Mouse (Mus musculus): Measurements from ENCODE around the gene Rras. TPM values are rescaled to one million over a fixed set of nuclear protein-coding genes. Genes with fewer than 3 reads are reported as not detected.
A peak's percentile ranks its signal among the peaks of the same experiment; 100 is the strongest.

Gene Rras
- polyA plus RNA-seq, 1 experiment from 2014 or later = 74.4 TPM

DNA sequence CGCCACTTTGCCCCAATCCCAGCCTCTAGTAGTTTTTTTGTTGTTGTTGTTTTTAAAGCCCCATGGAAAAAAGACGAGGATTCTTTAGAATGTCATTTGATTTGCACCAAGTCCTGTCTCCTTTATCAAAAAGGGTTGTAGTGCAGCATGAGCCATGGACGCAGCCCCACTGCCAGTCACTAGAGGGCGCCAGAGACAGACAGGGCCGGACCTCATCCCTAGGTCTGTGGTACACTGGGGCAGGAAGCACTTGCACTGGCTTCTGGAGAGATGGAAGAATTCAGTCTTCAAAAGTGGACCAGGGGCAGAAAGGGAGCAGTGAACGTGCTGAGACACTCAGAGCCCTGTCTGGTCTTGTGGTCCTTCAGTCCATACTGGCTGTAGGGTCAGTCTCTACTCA is 34.7 kb upstream of the Rras start:
- Histone ChIP-seq H3K9me3 (replicated peaks; ENCODE audit: control insufficient read depth, low read length) (no peaks in the 10 kb centered on the region), H3K27ac (ENCODE audit: low read depth, low read length) (no peak overlapping the region), H3K4me3 (ENCODE audit: low read depth, low read length) (no peak overlapping the region), H3K27me3 (ENCODE audit: control insufficient read depth, insufficient read depth, low read length) (no peaks in the 10 kb centered on the region), H3K9ac (ENCODE audit: low read depth, low read length) (no peak overlapping the region), H3K4me1 (ENCODE audit: control insufficient read depth, insufficient read depth, low read length) (peaks cover 14% of the 10 kb centered on the region), H3K4me2 (peak overlapping the region; percentile 14; the same call in 1 of the 2 replicates), H3K36me3 (ENCODE audit: control insufficient read depth, insufficient read depth, low read length) (peaks cover 41% of the 10 kb centered on the region)
- ATAC-seq (replicated peaks; ENCODE audit: insufficient number of reproducible peaks, low FRiP score, low TSS enrichment) = no peak
- 38% methylated on average over 6 of the region's 6 CpGs for WGBS (ENCODE audit: insufficient replicate concordance)

DNA sequence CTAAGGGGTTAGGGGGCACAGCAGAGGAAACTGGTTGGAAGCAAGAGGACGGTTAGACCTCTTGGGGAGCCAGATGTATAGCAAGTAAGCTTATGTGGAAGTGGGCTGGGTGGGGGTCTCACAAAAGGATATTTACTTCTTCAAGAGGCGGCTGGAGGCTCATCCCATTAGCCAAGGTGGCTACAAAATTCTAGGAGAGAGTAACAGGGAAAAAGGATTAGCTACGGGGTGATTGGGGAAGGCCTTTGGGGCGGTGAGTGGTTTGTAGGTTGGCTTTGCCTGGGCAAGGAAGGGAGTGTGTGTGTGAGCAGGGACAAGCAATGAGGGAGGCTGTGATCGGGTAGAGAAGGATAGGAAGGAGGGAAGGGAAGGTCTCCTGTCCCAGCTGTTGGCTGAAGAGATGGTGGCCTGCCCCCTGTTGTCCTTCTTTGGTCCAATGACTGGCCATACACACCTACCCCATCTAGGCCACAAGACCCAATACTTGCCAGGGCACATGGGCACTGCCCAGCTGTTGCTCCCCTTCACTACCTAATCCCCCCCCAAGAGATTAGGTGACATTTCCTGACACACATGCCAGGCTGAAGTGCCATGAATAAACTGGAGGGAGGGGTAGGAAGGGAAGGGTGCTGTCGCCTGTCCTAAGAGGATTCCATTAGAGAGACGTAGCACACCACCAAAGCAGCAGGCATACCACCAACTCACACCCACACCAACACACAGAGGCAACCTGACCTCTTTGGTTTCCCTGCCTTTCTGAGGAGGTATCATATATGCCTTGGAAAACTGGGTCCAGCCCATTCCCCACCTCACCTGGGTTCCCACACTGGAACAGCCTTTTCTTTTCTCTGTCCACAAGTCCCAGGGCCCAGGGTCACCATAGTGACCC is 33.6 kb upstream of the Rras start:
- H3K36me3 ChIP-seq (ENCODE audit: control insufficient read depth, insufficient read depth, low read length) = peaks cover 31% of the 10 kb centered on the region
- H3K4me2 ChIP-seq = peak overlapping the region; percentile 76
- H3K4me1 ChIP-seq (ENCODE audit: control insufficient read depth, insufficient read depth, low read length) = peaks cover 19% of the 10 kb centered on the region
- no peak overlapping the region for H3K27ac ChIP-seq (ENCODE audit: low read depth, low read length)
- WGBS (ENCODE audit: insufficient replicate concordance) = 81% methylated on average over 7 of the region's 7 CpGs
- no peaks in the 10 kb centered on the region for H3K27me3 ChIP-seq (ENCODE audit: control insufficient read depth, insufficient read depth, low read length)
- H3K9me3 ChIP-seq (replicated peaks; ENCODE audit: control insufficient read depth, low read length) = no peaks in the 10 kb centered on the region
- H3K9ac ChIP-seq (ENCODE audit: low read depth, low read length) = peak overlapping the region; percentile 39; the same call in 1 of the 2 replicates
- H3K4me3 ChIP-seq (ENCODE audit: low read depth, low read length) = peak overlapping the region; percentile 100; the same call in 1 of the 2 replicates
- no peak for ATAC-seq (replicated peaks; ENCODE audit: insufficient number of reproducible peaks, low FRiP score, low TSS enrichment)

DNA sequence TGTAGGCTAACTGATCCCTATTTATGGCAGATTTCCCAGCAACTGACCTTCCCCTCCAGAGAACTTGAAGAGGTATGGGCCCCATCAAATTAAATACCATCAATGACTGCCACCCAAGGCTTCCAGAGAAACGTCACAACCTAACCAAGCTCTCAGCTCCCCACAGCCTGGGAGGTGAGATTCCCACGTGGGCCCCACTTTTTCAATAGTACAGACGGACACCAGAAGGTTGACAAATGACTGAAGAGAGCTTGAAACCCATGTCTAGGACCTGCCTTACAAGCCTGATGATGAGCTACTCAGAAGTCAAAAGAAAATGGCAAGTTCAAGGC is 33.0 kb upstream of the Rras start:
- H3K4me3 ChIP-seq (ENCODE audit: low read depth, low read length) = peak overlapping the region; percentile 100
- H3K27me3 ChIP-seq (ENCODE audit: control insufficient read depth, insufficient read depth, low read length) = no peaks in the 10 kb centered on the region
- WGBS (ENCODE audit: insufficient replicate concordance) = 33% methylated on average over 3 of the region's 3 CpGs
- ATAC-seq (replicated peaks; ENCODE audit: insufficient number of reproducible peaks, low FRiP score, low TSS enrichment) = no peak
- no peak overlapping the region for H3K27ac ChIP-seq (ENCODE audit: low read depth, low read length)
- H3K4me1 ChIP-seq (ENCODE audit: control insufficient read depth, insufficient read depth, low read length) = peaks cover 19% of the 10 kb centered on the region
- peaks cover 25% of the 10 kb centered on the region for H3K36me3 ChIP-seq (ENCODE audit: control insufficient read depth, insufficient read depth, low read length)
- H3K9ac ChIP-seq (ENCODE audit: low read depth, low read length) = no peak overlapping the region
- no peaks in the 10 kb centered on the region for H3K9me3 ChIP-seq (replicated peaks; ENCODE audit: control insufficient read depth, low read length)
- peak overlapping the region; percentile 76 for H3K4me2 ChIP-seq

DNA sequence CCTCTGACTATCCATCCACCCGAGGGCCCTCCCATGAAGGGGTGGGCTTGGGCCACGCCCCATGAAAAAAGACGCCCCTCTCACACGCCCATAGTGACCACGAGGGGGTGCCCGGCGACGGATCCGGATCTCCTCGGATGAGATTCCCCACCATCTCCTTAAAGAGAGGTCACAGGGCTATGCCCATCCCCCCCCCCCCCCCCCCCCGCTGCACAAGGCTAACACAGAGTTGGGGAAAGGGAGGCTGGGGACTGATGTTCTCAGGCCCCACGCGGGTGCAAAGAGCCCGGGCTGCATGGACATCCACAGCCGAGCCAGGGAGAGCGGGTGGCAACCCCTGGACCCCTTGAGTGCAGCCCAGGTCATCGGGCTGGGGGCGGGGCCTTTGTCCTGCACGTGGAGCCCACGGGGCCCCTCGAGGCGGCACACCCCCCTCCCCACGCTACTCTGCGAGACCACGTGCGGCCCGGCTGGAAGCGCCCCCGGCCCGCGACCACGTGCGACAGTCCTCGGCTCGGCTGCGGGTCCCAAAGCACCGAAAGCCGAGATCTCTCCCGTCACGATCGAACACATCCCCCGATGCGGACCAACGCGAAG is 32.1 kb upstream of the Rras start:
- H3K9ac ChIP-seq (ENCODE audit: low read depth, low read length) = peak overlapping the region; percentile 100
- peaks cover 16% of the 10 kb centered on the region for H3K36me3 ChIP-seq (ENCODE audit: control insufficient read depth, insufficient read depth, low read length)
- H3K27me3 ChIP-seq (ENCODE audit: control insufficient read depth, insufficient read depth, low read length) = no peaks in the 10 kb centered on the region
- peaks cover 19% of the 10 kb centered on the region for H3K4me1 ChIP-seq (ENCODE audit: control insufficient read depth, insufficient read depth, low read length)
- H3K9me3 ChIP-seq (replicated peaks; ENCODE audit: control insufficient read depth, low read length) = no peaks in the 10 kb centered on the region
- under 1% methylated on average over 42 of the region's 45 CpGs for WGBS (ENCODE audit: insufficient replicate concordance)
- peak; percentile 15 for ATAC-seq (replicated peaks; ENCODE audit: insufficient number of reproducible peaks, low FRiP score, low TSS enrichment)
- peak overlapping the region; percentile 76 for H3K4me2 ChIP-seq
- H3K27ac ChIP-seq (ENCODE audit: low read depth, low read length) = peak overlapping the region; percentile 96
- peak overlapping the region; percentile 100 for H3K4me3 ChIP-seq (ENCODE audit: low read depth, low read length)

DNA sequence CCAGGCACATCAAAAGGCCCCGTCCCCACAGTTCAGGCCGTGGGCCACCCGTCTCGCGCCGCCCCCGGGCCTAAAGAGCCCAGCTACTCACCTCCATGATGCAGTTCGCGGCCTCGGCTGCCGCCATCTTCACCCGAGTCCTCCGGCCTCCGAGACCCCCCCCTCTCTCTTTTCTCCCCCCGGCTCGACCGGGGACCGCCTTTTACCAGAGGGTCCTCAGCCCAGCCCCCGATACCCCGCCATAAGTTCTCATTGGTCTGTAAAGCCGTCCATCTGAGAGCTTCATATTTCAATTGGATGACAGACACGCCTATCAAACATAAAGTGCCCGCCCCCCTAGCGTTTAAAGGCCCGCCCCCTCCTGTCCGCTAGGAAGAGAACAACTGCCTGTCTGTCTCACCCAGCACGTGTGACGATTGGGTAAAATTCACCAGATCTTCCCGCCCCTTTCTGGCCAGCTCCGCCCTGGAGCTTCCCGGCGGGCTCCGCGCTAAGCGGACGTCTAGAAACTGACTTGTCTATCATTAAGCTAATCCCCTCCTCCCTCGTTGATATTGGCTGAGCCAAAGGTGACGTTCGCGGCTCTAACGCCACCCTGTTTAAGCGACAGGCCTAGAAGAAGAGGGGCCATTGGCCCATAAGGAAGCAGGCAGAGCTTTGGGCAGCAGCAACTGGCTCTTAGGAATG is 31.4 kb upstream of the Rras start, which contains the start of gene Prmt1:
Gene Prmt1, minus strand, starts transcription at position 377 of the 687 bp plus-strand sequence.
- H3K27ac ChIP-seq (ENCODE audit: low read depth, low read length) = peak within 1 kb of the TSS; percentile 96
- H3K9me3 ChIP-seq (replicated peaks; ENCODE audit: control insufficient read depth, low read length) = no peaks in the 10 kb centered on the region
- peaks cover 13% of the 10 kb centered on the region for H3K36me3 ChIP-seq (ENCODE audit: control insufficient read depth, insufficient read depth, low read length)
- H3K27me3 ChIP-seq (ENCODE audit: control insufficient read depth, insufficient read depth, low read length) = no peaks in the 10 kb centered on the region
- peak within 1 kb of the TSS; percentile 100 for H3K4me3 ChIP-seq (ENCODE audit: low read depth, low read length)
- under 1% methylated on average over 42 of the region's 42 CpGs for WGBS (ENCODE audit: insufficient replicate concordance)
- peak; percentile 93 for ATAC-seq (replicated peaks; ENCODE audit: insufficient number of reproducible peaks, low FRiP score, low TSS enrichment)
- H3K9ac ChIP-seq (ENCODE audit: low read depth, low read length) = peak within 1 kb of the TSS; percentile 100
- peaks cover 19% of the 10 kb centered on the region for H3K4me1 ChIP-seq (ENCODE audit: control insufficient read depth, insufficient read depth, low read length)
- H3K4me2 ChIP-seq = peak within 1 kb of the TSS; percentile 83

DNA sequence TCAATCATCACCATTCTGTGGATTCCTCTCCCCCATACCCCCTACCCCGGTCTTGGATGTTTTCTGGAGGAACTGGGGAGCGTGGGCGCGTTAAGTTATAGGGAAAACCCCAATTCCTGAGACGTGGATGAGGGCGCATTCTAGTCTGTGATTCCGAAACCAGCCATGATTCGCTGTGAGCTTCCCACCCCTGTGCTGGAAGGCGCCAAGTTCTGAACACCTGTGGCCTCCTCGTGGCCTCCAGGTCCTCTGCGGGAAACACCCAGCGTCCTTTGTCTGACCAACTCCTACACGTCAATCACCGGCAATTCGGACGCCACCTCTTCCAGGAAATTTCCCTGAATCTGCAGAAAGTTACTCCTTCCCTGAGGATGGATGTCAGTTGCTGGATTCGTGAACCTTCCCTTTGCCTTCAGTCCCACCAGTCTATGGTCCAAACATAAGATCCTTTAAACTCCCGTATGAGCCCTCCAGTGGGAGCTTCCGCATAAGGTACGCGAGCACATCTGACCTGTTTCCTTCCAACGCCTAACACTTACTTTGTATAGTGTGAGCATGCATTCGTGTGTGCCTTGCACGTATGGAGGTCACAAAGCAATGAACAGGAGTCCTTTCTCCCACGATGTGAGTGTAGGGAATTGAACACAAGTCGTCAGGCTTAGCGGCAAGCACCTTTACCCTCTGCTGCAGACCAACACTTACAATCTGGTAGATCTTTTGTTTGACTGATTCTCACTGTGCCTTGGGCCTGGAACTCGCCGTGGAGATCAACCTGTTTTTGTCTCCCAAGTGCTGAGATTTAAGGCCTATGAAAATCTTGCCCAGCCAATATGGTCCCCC is 30.7 kb upstream of the Rras start:
- Histone ChIP-seq H3K4me1 (ENCODE audit: control insufficient read depth, insufficient read depth, low read length) (peaks cover 19% of the 10 kb centered on the region), H3K36me3 (ENCODE audit: control insufficient read depth, insufficient read depth, low read length) (peaks cover 13% of the 10 kb centered on the region), H3K4me2 (peak overlapping the region; percentile 83), H3K9ac (ENCODE audit: low read depth, low read length) (peak overlapping the region; percentile 90), H3K4me3 (ENCODE audit: low read depth, low read length) (peak overlapping the region; percentile 100), H3K27me3 (ENCODE audit: control insufficient read depth, insufficient read depth, low read length) (no peaks in the 10 kb centered on the region), H3K27ac (ENCODE audit: low read depth, low read length) (peak overlapping the region; percentile 90), H3K9me3 (replicated peaks; ENCODE audit: control insufficient read depth, low read length) (no peaks in the 10 kb centered on the region)
- under 1% methylated on average over 29 of the region's 29 CpGs for WGBS (ENCODE audit: insufficient replicate concordance)
- ATAC-seq (replicated peaks; ENCODE audit: insufficient number of reproducible peaks, low FRiP score, low TSS enrichment) = peak; percentile 19; the same call in 1 of the 2 replicates

DNA sequence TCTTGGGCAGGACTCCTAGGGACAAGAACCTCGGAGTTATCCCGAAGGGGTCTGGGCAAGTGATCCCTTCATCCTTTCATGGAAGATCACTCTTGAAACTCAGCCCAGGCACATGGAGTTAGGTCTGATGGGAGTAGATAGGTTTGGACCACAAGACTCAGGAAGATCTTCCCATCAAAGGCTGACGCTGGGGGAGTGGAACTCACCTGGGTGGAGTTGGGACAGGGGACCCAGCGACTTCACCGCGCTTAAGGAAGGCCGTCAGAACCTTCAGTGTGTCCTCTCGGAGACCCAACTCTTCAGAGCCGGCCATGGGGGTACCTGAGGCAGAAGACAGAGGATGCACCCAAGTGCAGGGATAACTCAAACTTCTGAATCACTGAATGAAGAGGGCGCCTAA is 21.1 kb upstream of the Rras start:
- no peak for ATAC-seq (replicated peaks; ENCODE audit: insufficient number of reproducible peaks, low FRiP score, low TSS enrichment)
- Histone ChIP-seq H3K36me3 (ENCODE audit: control insufficient read depth, insufficient read depth, low read length) (peaks cover 33% of the 10 kb centered on the region), H3K4me2 (peak overlapping the region; percentile 97), H3K4me1 (ENCODE audit: control insufficient read depth, insufficient read depth, low read length) (peaks cover 25% of the 10 kb centered on the region), H3K27me3 (ENCODE audit: control insufficient read depth, insufficient read depth, low read length) (no peaks in the 10 kb centered on the region), H3K4me3 (ENCODE audit: low read depth, low read length) (peak overlapping the region; percentile 71), H3K9me3 (replicated peaks; ENCODE audit: control insufficient read depth, low read length) (no peaks in the 10 kb centered on the region), H3K27ac (ENCODE audit: low read depth, low read length) (peak overlapping the region; percentile 86), H3K9ac (ENCODE audit: low read depth, low read length) (peak overlapping the region; percentile 89)
- 18% methylated on average over 10 of the region's 10 CpGs for WGBS (ENCODE audit: insufficient replicate concordance)
